Mouse (Mus musculus): ENCODE measurements around the gene Izumo2. TPM values are rescaled to one million over a fixed set of nuclear protein-coding genes. Genes with fewer than 3 reads are reported as not detected.
"Not testable (repeated sequence)": the region's sequence is repeated elsewhere in the genome, so short reads cannot be mapped to it uniquely, and the experiment has no call there.

The Izumo2 gene
- total and polyA plus RNA-seq, 3 experiments: not detected

- H3K9ac ChIP-seq (ENCODE audit: control insufficient read depth, low read depth, low read length, poor library complexity, severe bottlenecking): no peak overlapping the region
- DNase-seq (ENCODE audit: low read depth, low spot score): no peak
- no peaks in the 10 kb centered on the region; a peak in 1 of 4 replicates for H3K27me3 ChIP-seq (ENCODE audit: control insufficient read depth in 1 of 2, insufficient read depth in 2 of 2, low read length in 2 of 2)
- no peaks in the 10 kb centered on the region for H3K79me2 ChIP-seq (ENCODE audit: control insufficient read depth, insufficient read depth, low read length, poor library complexity)
- H3K27ac ChIP-seq (ENCODE audit: control insufficient read depth, low read depth, low read length): no peak overlapping the region
- H3K4me3 ChIP-seq (ENCODE audit: control insufficient read depth in 1 of 2, insufficient read depth in 1 of 2, low read depth in 2 of 2, low read length in 2 of 2): no peak overlapping the region
- no peaks in the 10 kb centered on the region for H3K36me3 ChIP-seq (ENCODE audit: control insufficient read depth in 1 of 2, insufficient read depth in 2 of 2, low read length in 2 of 2)
- no peaks in the 10 kb centered on the region for H3K9me3 ChIP-seq (replicated peaks; ENCODE audit: insufficient read depth, low read length)
- no peaks in the 10 kb centered on the region for H3K4me1 ChIP-seq (ENCODE audit: control insufficient read depth in 1 of 2, insufficient read depth in 2 of 2, low read length in 2 of 2)
- no peak for TF ChIP-seq SMC3 (IDR thresholded peaks at IDR 0.05; ENCODE audit: low read depth, low read length)
- TF ChIP-seq EP300 (IDR thresholded peaks at IDR 0.05; ENCODE audit: low read depth in 1 of 2, low read length in 2 of 2): no peak
- TF ChIP-seq USF2 (IDR thresholded peaks at IDR 0.05; ENCODE audit: borderline replicate concordance in 1 of 2, insufficient read depth in 1 of 2, low read depth in 1 of 2, low read length in 2 of 2): no peak
- no peak for TF ChIP-seq POLR2AphosphoS5 (IDR thresholded peaks at IDR 0.05; ENCODE audit: borderline replicate concordance, low read depth, low read length)
- TF ChIP-seq E2F4 (IDR thresholded peaks at IDR 0.05; ENCODE audit: borderline replicate concordance, low read depth, low read length): no peak
- no peak for TF ChIP-seq CHD1 (IDR thresholded peaks at IDR 0.05; ENCODE audit: low read depth, low read length)
- no peak for TF ChIP-seq TAL1 (IDR thresholded peaks at IDR 0.05; ENCODE audit: low read length)
- no peak for TF ChIP-seq UBTF (IDR thresholded peaks at IDR 0.05; ENCODE audit: borderline replicate concordance, insufficient read depth, low read depth, low read length)
- TF ChIP-seq GATA1 (IDR thresholded peaks at IDR 0.05; ENCODE audit: low read depth, low read length): no peak
- TF ChIP-seq JUND (IDR thresholded peaks at IDR 0.05; ENCODE audit: low read depth, low read length): no peak
- TF ChIP-seq TCF12 (IDR thresholded peaks at IDR 0.05; ENCODE audit: low read depth, low read length): no peak
- TF ChIP-seq MAX (IDR thresholded peaks at IDR 0.05; ENCODE audit: low read length): no peak
- no peak for TF ChIP-seq ZC3H11A (IDR thresholded peaks at IDR 0.05; ENCODE audit: low read depth, low read length)
- TF ChIP-seq HCFC1 (IDR thresholded peaks at IDR 0.05; ENCODE audit: low read depth, low read length): no peak
- TF ChIP-seq MXI1 (IDR thresholded peaks at IDR 0.05; ENCODE audit: low read depth, low read length): no peak
- no peak for TF ChIP-seq MAZ (IDR thresholded peaks at IDR 0.05; ENCODE audit: low read depth, low read length)
- no peak for TF ChIP-seq ZKSCAN1 (IDR thresholded peaks at IDR 0.05; ENCODE audit: low read depth, low read length)
- no peak for TF ChIP-seq MYC (IDR thresholded peaks at IDR 0.05; ENCODE audit: low read depth, low read length)
Measured at GRCm38 (mm10) chr7:44707169-44707675, 1.3 kb upstream of the Izumo2 start.

GRCm38 (mm10) chr7:44708093-44708492 is 449 bp upstream of the Izumo2 start:
- H3K9ac ChIP-seq (ENCODE audit: control insufficient read depth, low read depth, low read length, poor library complexity, severe bottlenecking); H3K36me3 ChIP-seq (ENCODE audit: control insufficient read depth in 1 of 2, insufficient read depth in 2 of 2, low read length in 2 of 2); H3K4me3 ChIP-seq (ENCODE audit: control insufficient read depth in 1 of 2, insufficient read depth in 1 of 2, low read depth in 2 of 2, low read length in 2 of 2); DNase-seq (ENCODE audit: low read depth, low spot score); H3K4me1 ChIP-seq (ENCODE audit: control insufficient read depth in 1 of 2, insufficient read depth in 2 of 2, low read length in 2 of 2); H3K79me2 ChIP-seq (ENCODE audit: control insufficient read depth, insufficient read depth, low read length, poor library complexity); H3K27me3 ChIP-seq (ENCODE audit: control insufficient read depth in 1 of 2, insufficient read depth in 2 of 2, low read length in 2 of 2); H3K27ac ChIP-seq (ENCODE audit: control insufficient read depth, low read depth, low read length); H3K9me3 ChIP-seq (replicated peaks; ENCODE audit: insufficient read depth, low read length): not testable (repeated sequence)

All from MEL (cell line).